In the genomic region with DNA sequence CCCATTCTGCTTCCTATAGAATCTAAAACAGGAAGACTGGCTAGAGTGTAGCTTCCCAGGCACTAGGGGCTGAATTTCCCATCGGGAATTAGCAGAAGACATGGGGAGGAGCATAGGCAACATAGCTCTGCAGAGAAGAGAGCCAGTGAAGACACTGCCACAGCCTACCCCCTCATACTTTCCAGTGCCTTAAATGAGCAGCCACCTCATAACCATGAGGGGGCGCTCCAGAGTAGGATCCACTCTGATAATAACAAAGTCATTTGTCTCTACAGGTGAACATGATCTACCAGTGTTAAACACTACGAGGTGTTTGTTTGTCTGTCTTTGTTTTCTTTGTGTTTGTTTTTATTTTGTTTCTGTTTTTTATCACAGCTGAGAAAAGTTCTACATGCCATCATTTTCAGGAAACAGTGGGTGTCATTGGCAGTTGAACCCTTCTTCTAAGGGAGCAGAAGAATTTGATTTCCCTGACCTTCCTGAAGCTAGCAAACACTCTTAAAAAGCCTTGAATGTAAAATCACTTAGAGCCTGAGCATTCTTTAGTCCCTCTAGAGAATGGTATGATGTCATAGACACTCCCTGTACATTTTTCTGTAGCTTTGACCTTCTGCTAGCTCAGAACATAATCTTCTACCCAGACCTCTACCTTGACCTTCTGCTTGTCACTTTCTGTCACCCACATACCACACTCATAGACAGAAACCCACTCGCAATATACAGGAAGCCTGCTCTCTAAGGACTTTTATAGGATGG, we compare ENCODE assay signal across 14 mouse cellular contexts.
A peak's percentile ranks its signal among the peaks of the same experiment; 100 is the strongest.
DNase-seq lines count a peak whose midpoint lies in the region; ATAC-seq and TF ChIP-seq lines count a peak whose summit lies in the region.
"Had no signal": no experiment of that assay in that cellular context is flagged by ENCODE, and none has a peak within 500 bp of the region (broad histone marks: within the 10 kb centered on the region; RNA-seq: fewer than 3 reads in every experiment).

No protein-coding gene starts in this region.

- no peak overlapping the region for H3K9ac ChIP-seq in hindbrain, postnatal 0 days (replicated peaks; ENCODE audit: low read length)
- H3K9ac ChIP-seq: midbrain, embryonic 15.5 days; stomach, embryonic 15.5 days had no signal

- no peak overlapping the region for H3K27ac ChIP-seq in left cerebral cortex, adult 2 months
- H3K27ac ChIP-seq in hindbrain, postnatal 0 days: no peak overlapping the region
- H3K27ac ChIP-seq: midbrain, embryonic 15.5 days; stomach, embryonic 15.5 days had no signal

- no peak overlapping the region for H3K4me2 ChIP-seq in hindbrain, postnatal 0 days (ENCODE audit: low read depth, low read length)
- H3K4me2 ChIP-seq: midbrain, embryonic 15.5 days; stomach, embryonic 15.5 days had no signal

- H3K36me3 ChIP-seq in hindbrain, postnatal 0 days (ENCODE audit: insufficient read depth, low read length): no peaks in the 10 kb centered on the region
- H3K36me3 ChIP-seq: midbrain, embryonic 15.5 days; stomach, embryonic 15.5 days had no signal

- no peaks in the 10 kb centered on the region for H3K27me3 ChIP-seq in hindbrain, postnatal 0 days (ENCODE audit: insufficient read depth, low read length)
- H3K27me3 ChIP-seq: midbrain, embryonic 15.5 days; stomach, embryonic 15.5 days had no signal

- H3K9me3 ChIP-seq in hindbrain, postnatal 0 days (ENCODE audit: low read length): no peaks in the 10 kb centered on the region
- H3K9me3 ChIP-seq: midbrain, embryonic 15.5 days; stomach, embryonic 15.5 days had no signal

- ATAC-seq in hindbrain, postnatal 0 days: no peak
- ATAC-seq: midbrain, embryonic 15.5 days had no signal

- 47% methylated on average over 4 of the region's 4 CpGs for WGBS in hindbrain, postnatal 0 days

- TF ChIP-seq CTCF in left cerebral cortex, adult 2 months (IDR thresholded peaks at IDR 0.05): peak; percentile 38
- no peak for TF ChIP-seq CTCF in hindbrain, postnatal 0 days (IDR thresholded peaks at IDR 0.05; ENCODE audit: low read depth)

- DNase-seq in adrenal gland, postnatal 36 days: peak; percentile 3 to 26
- no peak for DNase-seq in adrenal gland, postnatal 4 days (ENCODE audit: low spot score in 2 of 2)
- no peak for DNase-seq in left cerebral cortex, adult 2 months (ENCODE audit: extremely low spot score in 1 of 2, low spot score in 2 of 2)
- DNase-seq in left cerebral cortex, adult 9 months (ENCODE audit: low spot score in 2 of 2): no peak
- DNase-seq in 3T3-L1 (ENCODE audit: low read depth, low spot score): peak; percentile 9
- peak; percentile 42 for DNase-seq in ZHBTc4 (ENCODE audit: low read depth, low spot score)
- DNase-seq in embryo, embryonic 11 days: no peak
- no peak for DNase-seq in hindbrain, postnatal 0 days (ENCODE audit: low spot score)
- DNase-seq: gastrocnemius, postnatal 36 days; heart, postnatal 14 days; lung, adult 18-20 months; right cerebral cortex, postnatal 25 days had no signal

- intact Hi-C loops in left cerebral cortex, adult 2 months (cut with DNase I): no loop called here

- no peak overlapping the region for H3K4me3 ChIP-seq in left cerebral cortex, adult 2 months
- no peak overlapping the region for H3K4me3 ChIP-seq in hindbrain, postnatal 0 days (ENCODE audit: low read length)
- H3K4me3 ChIP-seq: midbrain, embryonic 15.5 days; stomach, embryonic 15.5 days had no signal

- no peaks in the 10 kb centered on the region for H3K4me1 ChIP-seq in hindbrain, postnatal 0 days (ENCODE audit: insufficient read depth, low read length)
- H3K4me1 ChIP-seq: midbrain, embryonic 15.5 days; stomach, embryonic 15.5 days had no signal

Comparison
In these comparisons a context has a peak if more than half of its experiments do, and no peak if none do; other contexts are left out.
1. DNase-seq: peak in adrenal gland, postnatal 36 days (2 of 2), 3T3-L1 (single experiment) and ZHBTc4 (single experiment); none in adrenal gland, postnatal 4 days (0 of 2), left cerebral cortex, adult 2 months (0 of 2), left cerebral cortex, adult 9 months (0 of 2), embryo, embryonic 11 days (single experiment) and hindbrain, postnatal 0 days (single experiment).